Mouse (Mus musculus) kidney, embryonic 14.5 days (tissue): Measurements from ENCODE around the gene Zbtb32. TPM values are rescaled to one million over a fixed set of nuclear protein-coding genes. Genes with fewer than 3 reads are reported as not detected.

Experiments used
- ATAC-seq: fragments of 200-750 bp; cut with Nextera tagmentation; 2 replicates; pipeline ENCODE4 v1.8.0; 2017; ENCODE audit warnings: moderate number of reproducible peaks, mild to moderate bottlenecking, moderate TSS enrichment, moderate library complexity; ENCODE audit not compliant: low FRiP score, low TSS enrichment
- H3K27ac ChIP-seq: fragments of 300-500 bp; sonication (generic); 2 replicates; pipeline ENCODE4 v1.5.1; 2014; ENCODE audit warnings: low read depth, mild to moderate bottlenecking, low read length, moderate library complexity, mixed read lengths
- H3K27me3 ChIP-seq: fragments of 300-500 bp; sonication (generic); 2 replicates; pipeline ENCODE4 v1.6.1; 2014; ENCODE audit warnings: mild to moderate bottlenecking, low read length; ENCODE audit not compliant: control insufficient read depth, insufficient read depth
- H3K36me3 ChIP-seq: fragments of 300-500 bp; sonication (generic); 2 replicates; pipeline ENCODE4 v1.6.1; 2014; ENCODE audit warnings: low read length, mixed read lengths; ENCODE audit not compliant: control insufficient read depth, insufficient read depth
- H3K4me1 ChIP-seq: fragments of 300-500 bp; sonication (generic); 2 replicates; pipeline ENCODE4 v1.6.1; 2014; ENCODE audit warnings: low read length, mixed read lengths; ENCODE audit not compliant: control insufficient read depth, insufficient read depth
- H3K4me2 ChIP-seq: fragments of 300-500 bp; sonication (generic); replicated peaks from 2 replicates; pipeline ENCODE4 v1.6.1; 2014; ENCODE audit warnings: low read depth, mild to moderate bottlenecking, low read length
- H3K4me3 ChIP-seq: fragments of 300-500 bp; sonication (generic); 2 replicates; pipeline ENCODE4 v1.5.1; 2014; ENCODE audit warnings: mild to moderate bottlenecking, low read length
- H3K9ac ChIP-seq: fragments of 300-500 bp; sonication (generic); 2 replicates; pipeline ENCODE4 v1.6.1; 2014; ENCODE audit warnings: low read depth, mild to moderate bottlenecking, low read length, moderate library complexity
- H3K9me3 ChIP-seq: fragments of 300-500 bp; sonication (generic); 2 replicates; pipeline ENCODE4 v1.6.1; 2016; ENCODE audit warnings: low read length; ENCODE audit not compliant: control insufficient read depth
- WGBS: fragments of 180-500 bp; shearing (Covaris S2); extraction: QIAGEN DNeasy Blood & Tissue Kit; methylation state at CpG from one replicate; pipeline ENCODE4 v1.1.7; 2014; 5-methylcytosine and 5-hydroxymethylcytosine counted together
- polyA plus RNA-seq: library from polyadenylated mRNA; unstranded; fragments of >200 nt; fragmentation: Nextera tagmentation; extraction: Ambion mirVana; gene quantifications from 2 replicates; pipeline ENCODE4 v1.2.1, GENCODE M21; 2014

Gene Zbtb32
- polyA plus RNA-seq, 1 experiment from 2014 or later: 0.22 TPM

DNA sequence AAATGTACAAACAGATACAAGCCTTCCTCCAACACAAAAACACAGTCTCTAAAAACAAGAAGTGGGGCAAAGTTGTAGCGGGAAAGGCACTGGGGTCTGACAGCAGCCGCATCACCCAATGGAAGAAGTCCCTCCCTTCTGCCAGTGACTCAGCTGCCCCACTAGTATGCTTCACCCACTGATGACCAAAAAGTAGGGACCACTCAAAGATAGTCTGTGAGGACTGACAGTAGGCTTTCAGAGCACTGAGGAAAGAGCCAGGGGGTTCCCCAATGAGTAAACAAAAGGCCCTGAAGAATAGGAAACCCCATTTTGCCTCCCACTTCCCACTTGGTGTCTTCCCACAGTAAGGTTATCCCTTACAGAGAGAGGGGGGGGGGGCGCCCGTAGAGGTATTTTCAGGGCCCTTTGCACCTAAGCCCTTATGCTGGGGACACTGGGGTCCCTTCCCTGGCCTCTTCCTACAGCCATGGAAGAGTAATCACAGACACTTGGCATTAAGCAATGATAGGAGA is 4.1 kb downstream of the Zbtb32 start:
- H3K9me3 ChIP-seq: no peaks in the 10 kb centered on the region
- H3K27ac ChIP-seq: no peak overlapping the region
- H3K27me3 ChIP-seq: no peaks in the 10 kb centered on the region
- no peaks in the 10 kb centered on the region for H3K36me3 ChIP-seq
- no peak overlapping the region for H3K4me3 ChIP-seq
- 59% methylated on average over 4 of the region's 4 CpGs for WGBS
- no peak overlapping the region for H3K9ac ChIP-seq
- ATAC-seq: no peak
- peaks cover 3% of the 10 kb centered on the region; the same call in 1 of the 2 replicates for H3K4me1 ChIP-seq
- no peak overlapping the region for H3K4me2 ChIP-seq

DNA sequence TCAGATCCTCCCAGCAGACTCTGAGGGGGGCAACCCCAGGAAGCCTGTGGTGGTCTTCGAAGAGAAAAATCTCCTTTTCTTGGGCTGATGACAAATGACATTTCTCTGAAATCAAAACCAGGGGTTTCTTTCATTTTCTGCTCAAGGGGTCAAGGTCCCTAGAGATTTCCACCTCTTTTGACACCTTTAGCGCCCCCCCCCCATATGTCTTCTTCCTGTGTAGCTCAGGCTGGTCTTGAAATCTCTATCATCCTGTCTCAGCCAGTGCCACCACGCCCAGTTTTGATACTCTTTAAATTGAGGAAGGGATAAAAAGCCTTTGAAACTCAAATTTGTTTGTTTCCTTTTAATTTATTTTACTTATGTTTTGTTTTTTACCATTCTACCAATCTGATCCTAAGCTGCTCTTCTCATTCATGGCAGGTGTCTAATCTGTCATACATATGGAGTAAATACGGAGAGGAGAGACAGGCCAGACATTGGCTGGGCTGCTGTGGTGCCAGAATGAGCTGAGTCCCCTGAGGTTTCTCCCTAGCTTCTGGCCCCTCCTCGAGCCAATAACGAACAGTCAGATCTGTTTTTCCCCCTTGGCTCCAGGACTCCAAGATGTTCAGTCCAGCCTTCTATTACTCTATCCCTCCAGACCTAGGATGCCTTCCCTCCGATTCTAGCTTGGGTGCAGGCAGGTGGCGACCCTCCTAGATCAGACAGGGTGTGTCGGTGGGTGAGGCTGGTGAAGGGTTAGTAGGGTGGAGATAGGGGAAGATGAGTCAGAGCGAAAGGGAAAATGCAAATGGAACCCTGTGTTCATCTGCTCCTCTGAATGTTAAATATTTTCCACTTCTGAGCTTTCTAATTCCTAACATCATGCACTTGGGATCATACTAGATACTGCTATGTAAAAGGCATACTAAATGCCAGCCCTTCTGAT is 4.9 kb downstream of the Zbtb32 start:
- no peak for ATAC-seq
- no peak overlapping the region for H3K4me2 ChIP-seq
- H3K4me1 ChIP-seq: peaks cover 3% of the 10 kb centered on the region; the same call in 1 of the 2 replicates
- no peak overlapping the region for H3K9ac ChIP-seq
- no peak overlapping the region for H3K27ac ChIP-seq
- 76% methylated on average over 10 of the region's 10 CpGs for WGBS
- no peaks in the 10 kb centered on the region for H3K27me3 ChIP-seq
- no peaks in the 10 kb centered on the region for H3K9me3 ChIP-seq
- no peaks in the 10 kb centered on the region for H3K36me3 ChIP-seq
- no peak overlapping the region for H3K4me3 ChIP-seq

DNA sequence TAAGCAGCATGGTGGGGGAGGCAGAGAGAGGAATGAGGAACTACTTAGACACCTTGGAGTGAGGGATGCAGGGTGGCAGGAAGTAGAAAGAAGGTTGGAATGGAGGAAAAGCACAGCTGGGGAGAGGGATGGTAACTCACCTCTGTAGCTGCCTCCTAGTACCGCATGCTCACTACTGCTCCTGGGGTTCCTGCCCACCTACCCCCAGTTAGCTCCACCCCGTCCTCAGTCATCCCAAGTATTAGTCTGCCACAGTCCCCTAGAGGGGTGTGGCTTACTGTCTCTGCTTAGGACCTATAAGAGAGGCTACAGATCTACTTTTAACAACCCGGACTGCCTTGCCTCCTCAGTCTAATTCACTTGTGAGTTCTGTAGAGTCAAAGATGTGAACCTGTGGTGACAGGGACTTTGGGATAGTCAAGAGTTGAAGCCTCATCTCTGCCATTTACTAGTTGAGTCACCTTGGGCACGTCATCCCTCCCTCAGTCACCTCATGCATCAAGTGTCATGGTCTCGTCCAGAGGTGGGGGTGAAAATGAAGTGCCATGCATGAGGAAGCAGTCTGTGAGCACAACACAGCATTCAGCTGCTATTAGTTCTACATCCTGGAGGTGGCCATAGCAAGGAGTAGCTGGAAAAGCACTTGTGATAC is 5.8 kb downstream of the Zbtb32 start:
- Histone ChIP-seq H3K27ac (no peak overlapping the region), H3K9me3 (no peaks in the 10 kb centered on the region), H3K36me3 (no peaks in the 10 kb centered on the region), H3K9ac (no peak overlapping the region), H3K4me2 (no peak overlapping the region), H3K4me3 (no peak overlapping the region), H3K4me1 (peaks cover 3% of the 10 kb centered on the region; the same call in 1 of the 2 replicates), H3K27me3 (no peaks in the 10 kb centered on the region)
- 40% methylated on average over 5 of the region's 5 CpGs for WGBS
- no peak for ATAC-seq

DNA sequence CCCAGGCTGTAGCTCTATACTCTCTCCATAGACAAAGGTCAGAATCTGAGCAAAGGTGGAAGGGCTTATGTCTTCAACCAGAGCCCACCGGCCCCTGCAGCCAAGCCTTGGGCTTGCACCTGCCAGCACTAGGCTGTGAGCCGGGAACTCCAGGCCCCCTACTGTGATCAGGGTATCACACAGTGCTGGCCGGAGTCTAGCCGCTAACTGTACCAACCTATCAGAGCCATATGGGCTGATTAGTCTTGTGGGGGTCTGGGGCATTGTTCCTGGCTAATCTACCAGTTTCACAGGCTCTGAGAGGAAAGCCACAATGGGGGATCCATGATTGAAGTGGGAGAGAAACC is 7.1 kb downstream of the Zbtb32 start:
- Histone ChIP-seq H3K36me3 (peaks cover 4% of the 10 kb centered on the region; the same call in 1 of the 2 replicates), H3K4me3 (no peak overlapping the region), H3K9me3 (no peaks in the 10 kb centered on the region), H3K4me1 (peaks cover 11% of the 10 kb centered on the region), H3K9ac (no peak overlapping the region), H3K27ac (no peak overlapping the region), H3K4me2 (no peak overlapping the region), H3K27me3 (no peaks in the 10 kb centered on the region)
- ATAC-seq: no peak
- WGBS: 63% methylated on average over 4 of the region's 4 CpGs

DNA sequence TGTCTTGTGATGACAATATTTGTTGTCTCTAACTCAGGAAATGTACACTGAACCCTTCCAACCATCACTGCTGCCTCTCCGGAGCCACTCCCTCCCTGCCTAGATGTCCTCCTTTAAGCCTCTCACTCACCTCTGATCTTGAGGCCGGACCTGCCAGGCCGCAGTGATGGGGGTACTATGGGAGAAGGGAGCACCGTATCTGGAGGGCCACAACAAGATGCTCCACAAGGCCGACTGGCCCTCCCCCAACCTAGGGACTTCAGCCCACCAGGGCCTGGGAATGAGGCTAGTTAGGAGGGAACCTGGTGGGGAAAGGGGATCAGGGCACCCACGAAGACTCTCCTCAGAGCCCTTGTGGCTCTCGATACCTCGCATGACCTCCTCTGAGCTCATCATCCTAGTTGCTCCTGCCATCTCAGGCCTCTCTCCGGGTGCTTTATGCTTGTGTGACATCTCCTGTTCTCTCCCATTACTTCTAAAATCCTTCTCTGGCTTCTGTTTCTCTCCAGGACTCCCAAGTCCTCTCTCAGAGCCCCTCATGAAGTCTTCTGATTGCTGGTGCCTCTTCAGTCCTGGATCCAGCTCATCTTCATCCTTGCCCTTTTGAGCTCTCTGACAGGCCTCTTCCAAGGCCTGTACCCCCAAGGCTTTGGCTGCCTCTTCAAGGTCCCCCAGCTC is 7.6 kb downstream of the Zbtb32 start:
- Histone ChIP-seq H3K9me3 (no peaks in the 10 kb centered on the region), H3K4me1 (peaks cover 11% of the 10 kb centered on the region), H3K36me3 (peaks cover 10% of the 10 kb centered on the region; the same call in 1 of the 2 replicates), H3K27ac (no peak overlapping the region), H3K4me2 (no peak overlapping the region), H3K27me3 (no peaks in the 10 kb centered on the region), H3K9ac (no peak overlapping the region), H3K4me3 (no peak overlapping the region)
- WGBS: 91% methylated on average over 9 of the region's 9 CpGs
- no peak for ATAC-seq

DNA sequence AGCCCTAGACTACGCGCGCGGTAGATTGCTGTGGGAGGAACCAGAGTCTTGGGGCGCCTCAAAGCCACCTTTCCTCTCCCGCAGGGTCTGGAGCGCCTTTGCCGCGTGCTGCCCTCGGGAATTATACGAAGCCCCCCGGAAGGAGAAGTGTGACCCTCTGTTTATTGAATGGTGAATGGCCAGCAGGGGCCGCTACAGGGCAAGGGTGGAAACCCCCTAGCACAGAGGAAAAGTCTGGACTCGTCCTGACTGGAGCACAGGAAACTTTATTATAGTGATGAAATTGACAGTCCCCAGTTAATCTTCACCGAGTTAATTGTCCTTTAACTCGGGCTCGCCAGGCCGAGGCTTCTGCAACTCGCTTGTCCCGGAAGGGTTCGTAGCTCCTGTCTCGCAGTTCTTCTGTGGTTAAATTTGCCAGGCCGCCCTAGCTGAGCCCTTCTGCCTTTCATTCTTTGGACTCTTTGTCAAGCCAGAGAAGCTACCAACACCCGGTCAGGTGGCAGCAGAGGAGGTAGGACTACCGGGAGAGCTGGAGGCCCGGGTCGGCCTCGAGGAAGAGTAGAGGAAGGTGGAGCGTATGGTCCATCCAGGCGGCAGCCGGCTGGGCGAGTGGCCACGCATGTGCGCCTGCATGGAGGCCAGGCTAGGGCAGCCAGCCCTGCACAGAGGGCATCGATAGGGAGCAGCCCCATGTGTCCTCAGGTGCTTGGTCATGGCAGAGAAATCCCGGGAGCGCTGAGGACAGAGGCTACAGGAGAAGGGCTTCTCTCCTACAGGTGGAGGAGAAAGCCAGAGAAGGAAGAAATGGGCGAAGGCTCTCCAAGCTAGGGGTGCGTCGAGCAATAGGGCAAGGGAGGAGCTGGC is 9.0 kb downstream of the Zbtb32 start:
- Histone ChIP-seq H3K27ac (peak overlapping the region; percentile 89), H3K4me3 (peak overlapping the region; percentile 96), H3K36me3 (peaks cover 23% of the 10 kb centered on the region), H3K9me3 (no peaks in the 10 kb centered on the region), H3K4me1 (peaks cover 11% of the 10 kb centered on the region), H3K27me3 (no peaks in the 10 kb centered on the region), H3K9ac (peak overlapping the region; percentile 95), H3K4me2 (peak overlapping the region; percentile 66)
- WGBS: 22% methylated on average over 40 of the region's 40 CpGs
- peak; percentile 68 for ATAC-seq

DNA sequence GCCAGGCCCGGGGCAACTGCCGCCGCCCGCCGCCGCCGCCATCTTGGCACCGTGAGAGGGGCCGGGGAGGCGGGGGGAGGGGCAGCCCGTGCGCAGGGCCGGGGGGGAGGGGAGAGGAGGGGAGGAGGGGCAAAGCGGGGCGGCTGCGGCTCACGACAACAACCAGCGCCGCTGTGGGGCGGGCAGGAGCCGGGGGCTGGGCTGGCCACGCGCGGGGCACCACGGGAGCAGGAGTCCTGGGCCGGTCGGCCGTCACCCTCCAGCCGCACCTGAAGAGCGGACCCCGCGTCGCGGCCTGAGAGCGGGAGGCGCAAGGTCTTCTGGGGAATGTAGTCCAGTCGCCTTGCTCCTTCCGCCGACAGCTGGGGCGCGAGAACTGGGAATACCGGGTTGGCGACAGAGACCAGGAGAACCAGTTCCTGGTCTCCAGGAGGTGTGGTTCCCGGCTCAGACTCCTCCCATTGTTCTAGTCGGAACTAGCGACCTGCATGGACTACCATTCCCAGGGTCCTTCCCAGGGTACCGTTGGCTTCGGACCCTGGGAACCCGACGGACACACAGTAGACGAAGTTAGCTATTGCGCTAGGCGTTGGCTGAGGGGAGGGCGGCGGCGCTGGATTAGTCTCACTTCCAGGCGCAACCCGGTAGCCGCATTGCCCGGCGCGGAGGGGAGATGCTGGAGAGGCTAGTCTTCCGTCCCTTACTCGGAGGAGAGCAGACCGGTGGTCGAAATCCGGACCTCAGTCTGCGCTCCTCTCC is 9.9 kb downstream of the Zbtb32 start, which contains the start of gene Kmt2b:
Gene Kmt2b (minus strand): TSS at position 51 of the 759 bp plus-strand sequence.
- Histone ChIP-seq H3K9me3 (no peaks in the 10 kb centered on the region), H3K9ac (peak within 1 kb of the TSS; percentile 95), H3K27me3 (no peaks in the 10 kb centered on the region), H3K4me1 (peaks cover 11% of the 10 kb centered on the region), H3K27ac (peak within 1 kb of the TSS; percentile 89), H3K4me3 (peak within 1 kb of the TSS; percentile 96), H3K36me3 (peaks cover 31% of the 10 kb centered on the region), H3K4me2 (peak within 1 kb of the TSS; percentile 74)
- peak; percentile 97 for ATAC-seq
- under 1% methylated on average over 54 of the region's 68 CpGs for WGBS
